Mouse (Mus musculus): ENCODE measurements around the gene Rap1gap.

Rap1gap gene

DNA sequence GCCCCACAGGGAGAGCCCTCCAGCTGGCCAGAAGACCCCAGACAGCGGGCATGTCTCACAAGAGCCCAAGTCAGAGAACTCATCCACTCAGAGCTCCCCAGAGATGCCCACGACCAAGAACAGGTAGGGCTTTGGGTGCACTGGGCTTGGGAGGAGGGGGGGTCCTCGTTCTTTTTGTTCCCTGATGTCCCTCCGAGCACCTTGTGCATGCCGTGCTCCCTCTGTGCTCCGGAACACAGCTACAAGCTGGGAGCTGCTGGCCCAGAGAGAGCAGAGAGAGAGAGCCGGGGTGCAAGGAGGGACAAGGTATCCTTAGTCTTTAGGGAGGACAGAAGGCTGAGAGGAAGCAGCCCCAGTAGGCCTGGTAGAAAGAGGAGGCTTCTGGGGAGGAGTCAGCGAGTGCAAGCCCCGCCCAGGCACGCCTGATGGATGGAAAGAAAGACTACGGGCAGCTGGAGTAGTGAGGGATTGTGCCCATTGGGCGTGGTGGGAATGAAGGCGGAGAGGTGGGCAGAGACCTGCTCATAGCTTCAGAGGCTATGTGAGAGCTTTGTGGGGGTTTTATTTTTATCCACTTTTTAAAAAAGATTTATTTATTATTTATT lies 61.1 kb downstream of the Rap1gap start:
- DNase-seq = peak; percentile 92

DNA sequence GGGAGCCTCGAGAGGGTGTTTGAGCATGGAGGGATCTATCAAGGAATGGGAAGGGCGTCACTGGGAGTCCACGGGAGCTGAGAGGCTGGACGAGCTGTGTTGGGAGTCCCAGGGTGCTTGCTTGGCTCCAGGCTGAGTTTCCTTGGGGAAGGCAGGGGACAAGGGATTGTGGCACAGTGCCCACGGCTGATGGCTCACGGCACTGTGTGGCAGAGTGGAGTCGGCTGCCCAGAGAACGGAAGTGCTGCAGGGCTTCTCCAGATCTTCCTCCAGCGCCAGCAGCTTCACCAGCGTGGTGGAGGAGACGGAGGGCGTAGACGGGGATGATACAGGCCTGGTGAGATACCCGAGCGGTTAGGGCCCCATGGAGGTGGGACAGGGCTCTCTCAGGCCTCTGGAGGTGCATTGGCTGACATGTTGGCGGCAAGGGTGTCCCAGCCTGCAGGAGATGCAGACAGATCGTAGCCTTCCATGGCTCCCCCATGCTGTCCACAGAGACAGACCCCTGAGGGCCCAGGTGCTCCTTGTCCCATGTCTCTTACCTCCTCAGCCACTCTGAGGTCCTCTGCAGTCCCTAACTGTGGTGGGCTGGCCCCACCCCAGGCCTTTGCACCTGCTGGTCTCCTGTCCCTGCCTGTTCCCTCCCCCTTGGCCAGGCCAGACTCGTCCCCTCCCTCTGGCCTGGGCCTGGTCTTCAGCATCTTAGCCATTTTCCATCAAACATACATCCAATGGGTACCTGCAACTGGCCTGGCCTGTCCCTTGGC lies 62.4 kb downstream of the Rap1gap start:
- DNase-seq = peak; percentile 92

DNA sequence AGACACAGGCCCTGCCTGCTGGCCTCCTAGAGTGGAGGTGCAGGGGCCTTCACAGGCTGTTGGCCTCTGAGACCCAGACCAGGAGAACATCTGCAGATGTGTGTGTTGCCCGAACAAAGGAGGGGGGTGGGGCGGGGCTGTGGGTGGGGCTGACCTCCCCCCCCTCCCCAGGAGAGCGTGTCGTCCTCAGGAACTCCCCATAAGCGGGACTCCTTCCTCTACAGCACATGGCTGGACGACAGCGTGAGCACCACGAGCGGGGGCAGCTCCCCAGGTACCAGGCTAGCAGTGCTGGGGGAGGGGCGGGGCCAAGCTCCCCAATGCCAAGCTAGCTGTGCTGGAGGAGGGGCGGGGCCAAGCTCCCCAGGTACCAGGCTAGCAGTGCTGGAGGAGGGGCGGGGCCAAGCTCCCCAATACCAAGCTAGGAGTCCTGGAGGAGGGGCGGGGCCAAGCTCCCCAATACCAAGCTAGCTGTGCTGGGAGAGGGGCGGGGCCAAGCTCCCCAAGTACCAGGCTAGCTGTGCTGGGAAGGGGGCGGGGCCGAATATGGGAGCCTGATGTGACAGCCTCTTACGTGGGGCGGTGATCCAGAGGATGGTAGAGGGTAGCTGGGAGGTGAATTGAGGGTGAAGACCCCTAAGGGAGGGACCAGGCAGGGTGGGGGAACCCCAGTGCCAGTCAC lies 63.1 kb downstream of the Rap1gap start:
- DNase-seq = peak; percentile 92

DNA sequence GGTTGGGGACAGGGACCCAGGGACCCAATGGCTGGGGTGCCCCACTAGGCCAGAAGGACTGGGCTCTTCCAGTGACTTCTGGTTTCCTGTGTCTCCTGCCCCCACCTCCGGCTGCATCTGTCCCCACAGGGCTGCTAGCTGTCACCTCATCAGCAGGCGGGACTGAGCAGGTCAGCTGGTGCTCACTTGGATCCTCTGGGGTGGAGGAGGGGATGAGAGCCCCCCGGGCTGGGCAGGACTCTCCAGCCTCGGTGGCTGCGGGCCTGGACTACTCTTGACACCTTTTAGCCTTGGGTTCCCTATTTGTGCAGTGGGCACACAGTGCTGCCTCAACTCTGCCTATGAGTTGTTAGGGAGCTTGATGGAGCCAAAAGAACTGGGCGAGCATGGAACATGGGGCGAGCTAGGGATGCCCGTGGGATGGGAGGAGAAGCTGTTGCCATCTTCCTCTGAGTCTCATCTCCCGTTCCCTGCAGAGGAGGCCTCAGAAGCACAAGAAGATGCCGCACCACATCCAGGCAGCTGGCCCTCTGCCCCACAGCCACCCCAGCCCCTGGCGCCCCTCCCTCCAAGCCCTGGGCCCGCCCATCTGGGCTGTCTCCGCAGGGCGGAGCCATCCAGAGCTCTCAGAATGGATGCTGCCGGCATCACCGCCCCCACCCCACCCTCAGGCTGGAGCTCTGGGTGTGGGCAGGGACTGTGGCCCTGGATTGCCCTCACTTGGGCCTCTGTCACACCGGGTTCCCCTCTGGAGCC lies 64.1 kb downstream of the Rap1gap start:
- peak; percentile 93 for DNase-seq

DNA sequence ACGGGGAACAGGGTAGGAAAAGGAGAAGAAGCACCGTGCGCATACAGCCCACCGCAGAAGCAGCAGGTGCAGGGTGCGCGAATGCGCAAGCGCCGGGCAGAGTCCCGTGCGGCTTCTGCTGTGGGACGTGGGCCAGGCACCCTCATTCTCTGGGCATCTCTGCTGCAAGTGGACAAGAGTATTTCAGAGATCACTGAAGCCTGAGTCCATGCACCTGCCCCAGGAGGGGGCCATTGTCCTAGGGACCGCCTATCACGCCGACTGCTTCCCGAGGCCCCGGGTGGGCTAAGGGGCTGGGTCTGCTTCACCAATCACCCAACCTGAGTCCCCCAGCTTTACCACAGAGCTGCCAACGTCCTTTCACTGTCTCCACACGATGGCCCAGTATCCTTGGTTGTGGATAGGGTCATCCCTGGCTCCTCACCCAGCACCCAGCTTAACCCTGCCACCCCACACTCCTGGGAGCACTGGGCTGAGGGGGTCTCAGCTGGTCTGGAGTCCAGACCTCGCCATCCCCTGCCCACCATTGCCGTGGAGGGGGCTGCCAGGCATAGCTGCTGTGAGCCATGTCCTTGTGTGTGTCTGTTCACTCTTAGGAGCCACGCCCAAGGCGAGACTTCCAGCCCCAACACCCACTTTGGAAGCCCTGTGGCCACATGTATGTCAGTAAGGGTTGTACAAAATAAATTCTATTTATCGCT lies 64.8 kb downstream of the Rap1gap start:
- peak; percentile 86 for DNase-seq

DNA sequence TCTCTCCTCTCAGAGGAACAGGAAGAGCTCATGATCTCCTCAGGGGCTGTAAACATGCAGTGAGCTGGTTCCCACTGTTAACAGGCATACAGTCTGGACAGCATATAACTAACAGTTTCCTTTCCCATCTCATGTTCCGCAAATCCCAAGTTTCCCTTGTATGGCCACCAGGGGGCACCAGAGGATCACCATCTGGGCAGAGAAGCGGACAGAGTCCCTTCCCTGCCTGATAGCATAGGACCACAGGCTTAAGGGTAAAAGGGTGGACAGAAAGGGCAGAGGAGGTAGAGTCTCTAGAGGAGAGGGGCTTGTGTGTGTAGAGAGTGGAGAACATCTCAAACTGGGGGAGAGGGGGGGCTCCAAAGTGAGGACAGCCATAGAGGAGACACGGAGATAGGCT lies 65.6 kb downstream of the Rap1gap start:
- peak; percentile 97 for DNase-seq

DNA sequence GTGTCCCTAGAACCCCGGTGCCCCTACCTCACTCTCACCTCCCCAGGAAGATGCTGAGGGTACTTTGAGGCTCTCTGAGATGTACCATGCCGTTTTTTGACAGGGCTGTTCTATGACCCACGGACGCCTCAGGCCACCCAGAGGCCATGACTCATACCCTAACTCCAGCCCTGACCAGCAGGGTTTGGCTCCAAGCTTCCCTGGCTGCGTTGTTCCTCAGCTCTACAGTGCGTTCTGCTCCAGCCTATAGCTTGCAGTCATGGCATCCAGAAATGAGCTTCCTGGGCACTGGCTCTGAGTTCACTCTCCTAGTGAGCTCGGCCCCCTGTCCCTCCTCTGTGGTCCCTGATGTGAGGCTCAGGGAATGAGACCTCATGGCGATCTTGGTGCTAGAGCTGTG lies 66.2 kb downstream of the Rap1gap start:
- DNase-seq = peak; percentile 90

DNA sequence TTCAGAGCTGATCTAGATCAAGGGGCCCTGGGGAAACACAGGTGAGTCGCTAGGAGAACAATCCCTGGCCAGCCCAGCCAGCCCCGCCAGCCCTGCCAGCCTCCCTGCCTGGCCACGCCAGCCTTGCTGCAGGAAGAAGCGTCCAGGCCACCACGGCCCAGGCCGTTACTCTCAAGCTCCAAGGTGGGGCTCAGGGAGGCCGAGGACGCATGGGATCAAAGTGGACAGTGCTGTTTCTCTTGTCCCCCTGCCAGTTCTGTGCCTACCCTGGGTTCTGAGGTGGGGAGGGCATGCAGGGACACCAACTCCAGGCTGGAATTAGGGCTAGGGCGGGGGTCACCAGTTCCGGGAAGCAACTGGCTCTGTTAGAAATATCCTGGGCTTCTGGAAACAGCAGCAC lies 67.4 kb downstream of the Rap1gap start:
- DNase-seq = peak; percentile 84

DNA sequence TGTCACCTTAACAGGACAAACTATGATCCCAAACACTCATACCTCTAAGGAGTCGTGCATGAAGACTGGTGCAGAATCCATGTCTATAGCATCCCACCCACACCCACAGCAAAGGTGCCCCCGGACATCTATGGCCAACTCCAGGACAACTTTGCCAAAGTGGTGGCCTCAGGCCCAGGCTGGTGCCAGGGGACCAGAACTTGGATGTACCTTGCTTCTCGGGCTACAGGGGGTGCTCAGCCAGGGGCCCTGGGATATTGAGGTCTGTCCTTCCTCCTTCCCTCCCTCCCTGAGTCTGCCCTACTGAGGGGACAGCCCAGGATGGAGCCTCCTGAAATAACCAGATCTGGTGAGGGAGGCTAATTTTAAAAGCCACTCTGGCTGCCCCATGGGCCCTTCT lies 67.8 kb downstream of the Rap1gap start:
- no peak for DNase-seq

DNA sequence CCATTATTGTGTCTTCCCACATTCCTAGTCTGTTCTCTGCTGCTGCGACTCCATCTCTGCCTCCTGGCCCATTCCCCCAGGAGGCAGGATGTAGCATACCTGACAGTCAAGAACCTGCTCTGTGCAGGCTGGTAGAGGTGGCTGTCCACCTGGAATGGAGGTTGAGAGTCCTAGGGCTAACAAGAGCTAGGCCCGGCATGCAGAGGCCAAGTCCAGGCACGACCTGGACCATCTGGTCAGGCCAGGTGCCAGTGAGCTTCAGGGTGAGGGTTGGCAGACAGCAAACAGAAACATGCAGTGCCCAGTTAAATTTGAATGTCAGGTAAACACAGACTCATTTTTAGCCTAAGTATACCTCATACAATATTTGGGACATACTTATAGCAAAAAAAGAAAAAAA lies 68.4 kb downstream of the Rap1gap start:
- no peak for DNase-seq

DNA sequence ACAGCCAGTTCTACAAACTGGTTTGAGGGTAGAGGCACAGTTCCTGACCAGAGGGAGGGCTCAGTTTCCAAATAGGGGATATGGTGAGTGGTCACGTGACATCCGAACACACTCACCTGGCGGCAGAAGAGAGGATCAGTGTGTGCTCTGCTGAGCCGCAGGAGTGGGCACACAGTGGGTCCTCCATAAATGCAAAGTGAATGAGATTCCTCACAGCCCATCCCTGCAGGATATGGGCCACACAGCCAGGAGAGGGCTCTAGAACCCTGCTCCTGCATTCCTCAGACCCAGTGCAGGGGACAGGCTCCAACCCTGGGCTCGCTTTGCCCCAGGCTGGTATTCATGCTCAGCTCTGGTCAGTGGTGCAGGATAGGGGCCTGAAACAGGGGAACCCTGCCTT lies 68.9 kb downstream of the Rap1gap start:
- no peak for DNase-seq

DNA sequence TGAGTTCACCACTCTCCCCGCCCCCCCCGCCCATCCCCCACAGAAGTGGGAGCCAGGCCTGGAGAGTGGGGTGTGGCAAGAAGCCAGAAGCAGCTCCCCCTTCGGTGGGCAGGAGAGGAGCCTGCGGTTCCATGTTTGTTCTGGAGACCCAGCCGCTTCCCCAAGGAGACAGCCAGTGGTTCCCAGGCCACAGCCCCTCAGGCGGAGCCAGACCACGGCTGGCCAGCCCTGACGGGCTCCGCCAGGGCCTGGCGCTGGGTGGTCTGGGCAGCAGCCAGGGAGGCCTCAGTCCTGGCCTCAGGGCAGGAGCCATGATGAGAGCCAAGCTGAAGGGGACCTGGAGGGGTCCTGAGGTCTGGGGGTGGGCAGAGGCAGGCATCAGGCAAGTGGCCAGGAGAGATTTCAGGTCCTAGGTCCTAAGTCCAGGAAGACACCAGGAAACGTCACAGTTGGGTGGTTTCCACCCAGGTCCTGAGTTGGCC lies 71.7 kb downstream of the Rap1gap start:
- DNase-seq = no peak

DNA sequence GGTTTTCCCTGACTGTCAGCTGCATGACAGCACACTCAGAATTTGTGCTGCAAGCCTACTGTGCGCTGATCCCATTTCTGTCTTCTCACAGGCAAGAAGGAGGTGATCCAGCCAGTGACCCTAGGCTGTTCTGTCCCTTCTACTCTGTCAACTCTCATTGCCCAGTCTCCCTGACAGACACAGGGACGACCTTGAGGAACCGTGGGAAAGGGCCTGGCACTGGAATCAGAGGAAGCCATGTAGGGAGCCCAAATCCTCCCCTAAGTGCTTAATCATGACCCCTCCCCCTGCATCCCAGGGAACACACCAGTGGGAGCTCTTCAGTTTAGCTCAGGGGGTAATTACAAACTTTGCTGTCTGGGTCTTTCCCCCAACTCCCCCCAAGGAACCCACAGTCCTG lies 73.2 kb downstream of the Rap1gap start:
- no peak for DNase-seq

DNA sequence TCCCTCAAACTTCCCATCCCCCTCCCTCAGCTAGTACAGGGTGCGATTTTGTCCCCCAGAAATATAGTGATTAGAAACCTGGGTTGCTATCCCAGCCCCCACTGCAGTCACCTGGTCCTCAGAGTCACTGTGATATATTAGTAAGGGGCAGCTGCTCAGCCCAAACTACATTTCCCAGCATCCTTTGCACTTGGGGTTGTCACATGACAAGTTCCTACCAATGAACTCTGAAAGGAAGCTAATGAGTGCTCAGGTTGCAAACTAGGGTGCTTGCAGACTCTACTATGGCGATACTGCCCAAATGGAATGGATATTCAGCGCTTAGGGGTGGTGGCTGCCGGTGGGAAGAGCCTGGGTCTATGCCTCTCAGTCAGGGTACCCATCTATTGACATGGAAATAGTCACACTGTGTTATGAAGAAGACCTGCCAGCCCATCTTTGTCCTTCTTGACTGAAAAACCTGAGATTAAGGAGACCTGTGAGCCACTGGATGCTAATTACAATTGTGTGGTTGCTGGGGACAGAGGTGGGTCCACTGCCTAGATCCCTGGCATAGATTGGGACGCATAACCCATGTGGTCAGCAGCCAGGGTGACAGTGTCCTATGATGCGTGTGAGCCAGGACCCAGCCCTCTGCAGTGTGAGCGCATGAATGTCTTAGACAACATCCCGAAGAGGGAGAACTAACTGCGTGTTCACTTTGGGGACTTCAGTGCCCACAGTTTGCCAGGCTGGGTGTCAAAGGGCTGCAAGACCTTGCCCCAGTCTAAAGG lies 74.8 kb downstream of the Rap1gap start:
- DNase-seq = no peak

DNA sequence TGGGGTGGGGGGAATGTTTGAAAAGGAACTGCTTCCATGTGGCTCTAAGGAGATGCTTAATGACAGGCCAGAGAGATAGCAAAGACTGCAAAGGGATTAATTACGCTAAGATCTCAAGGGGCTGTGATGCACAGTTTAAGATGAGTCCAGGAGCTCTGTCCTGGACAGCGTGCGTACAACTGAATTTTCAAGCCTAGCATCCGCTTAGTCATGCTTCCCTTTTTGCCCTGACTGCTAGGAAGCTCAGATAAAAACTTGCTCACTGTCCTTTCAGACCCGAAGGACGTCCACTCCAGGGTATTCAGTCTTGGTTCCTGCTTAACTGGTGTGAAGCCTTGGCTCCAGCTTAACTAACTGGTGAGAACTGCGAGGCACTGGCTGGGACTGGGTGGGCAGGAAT lies 75.8 kb downstream of the Rap1gap start:
- DNase-seq = no peak

DNA sequence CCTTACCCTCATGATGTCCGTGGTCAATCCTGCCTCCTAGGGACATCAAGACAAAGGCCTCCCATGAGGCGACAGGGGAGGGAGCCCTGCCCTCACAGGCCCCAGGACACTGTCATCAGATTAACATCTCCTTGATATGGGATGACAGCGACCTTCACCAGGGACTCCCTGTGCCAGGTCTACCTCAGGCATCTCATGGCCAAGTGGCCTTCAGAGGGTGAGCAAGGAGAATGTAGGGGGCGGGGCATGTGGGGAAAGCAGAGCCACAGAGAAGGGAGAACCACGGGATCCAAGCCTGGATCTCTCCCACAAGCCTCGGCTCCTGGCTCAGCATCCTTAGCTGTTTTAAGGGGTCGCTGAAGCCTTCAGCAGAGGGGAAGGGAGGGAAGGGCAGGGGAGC lies 79.3 kb downstream of the Rap1gap start:
- DNase-seq = no peak

DNA sequence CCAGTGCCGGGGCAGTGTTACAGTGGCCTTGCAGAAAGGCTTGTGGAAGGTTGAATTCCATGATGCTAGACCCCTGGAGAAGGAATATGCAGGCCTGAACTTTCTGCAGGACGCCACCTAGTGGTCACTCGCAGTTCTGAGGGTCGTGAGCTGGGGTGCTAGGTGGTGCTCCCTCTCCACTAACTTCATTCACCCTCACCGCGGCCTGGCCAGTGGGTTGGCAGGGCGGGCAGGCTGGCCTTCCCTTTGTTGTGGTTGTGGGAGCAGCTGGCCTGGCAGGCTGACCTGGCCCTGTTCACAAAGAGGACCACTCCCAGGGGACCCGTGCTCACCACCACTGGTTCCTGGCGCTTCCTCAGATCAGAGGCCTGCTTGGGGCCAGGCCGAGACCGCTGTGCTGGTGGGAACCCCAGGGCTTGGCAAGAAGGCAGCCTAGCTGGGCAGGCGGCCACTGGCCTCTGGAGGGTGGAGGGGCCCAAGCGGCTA lies 80.0 kb downstream of the Rap1gap start:
- DNase-seq = peak; percentile 95

DNA sequence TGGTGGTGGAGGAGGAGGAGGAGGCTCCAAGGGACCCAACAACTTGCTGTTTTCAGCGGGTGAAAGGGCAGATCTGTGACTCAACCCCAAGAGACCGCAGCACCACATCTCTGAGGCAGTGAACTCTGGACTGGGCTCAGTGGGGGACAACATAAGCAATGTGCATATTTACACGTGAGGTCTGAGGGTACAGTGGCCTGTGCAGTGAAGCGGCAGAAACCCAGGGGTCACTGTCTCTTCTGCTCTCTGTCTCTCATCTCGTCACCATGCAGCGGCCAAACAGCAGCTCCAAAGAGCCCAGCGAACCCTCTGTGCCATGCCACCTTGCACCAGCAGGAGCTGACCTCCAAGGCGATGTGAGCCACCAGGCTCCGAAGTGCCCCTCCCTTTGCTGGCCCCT lies 82.6 kb downstream of the Rap1gap start:
- peak; percentile 84 for DNase-seq

DNA sequence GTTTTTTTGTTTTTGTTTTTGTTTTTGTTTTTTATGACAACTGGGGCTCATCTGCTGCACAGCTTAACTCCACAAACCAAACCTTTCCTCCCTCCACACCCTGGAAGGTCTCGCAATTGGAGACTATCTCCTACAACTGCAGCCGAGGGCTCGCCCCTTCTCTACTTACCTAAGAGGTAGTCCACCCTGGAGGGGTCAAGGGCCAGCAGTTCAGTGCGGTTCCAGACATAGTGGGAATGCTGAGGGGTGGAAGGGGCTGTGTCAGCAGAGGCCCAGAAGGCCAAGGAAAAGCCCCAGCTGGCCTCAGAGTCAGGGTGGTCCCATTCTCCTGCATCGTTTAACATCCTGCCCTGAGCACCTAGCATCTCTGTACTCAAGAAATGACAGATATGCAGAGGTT lies 83.1 kb downstream of the Rap1gap start:
- DNase-seq = no peak

DNA sequence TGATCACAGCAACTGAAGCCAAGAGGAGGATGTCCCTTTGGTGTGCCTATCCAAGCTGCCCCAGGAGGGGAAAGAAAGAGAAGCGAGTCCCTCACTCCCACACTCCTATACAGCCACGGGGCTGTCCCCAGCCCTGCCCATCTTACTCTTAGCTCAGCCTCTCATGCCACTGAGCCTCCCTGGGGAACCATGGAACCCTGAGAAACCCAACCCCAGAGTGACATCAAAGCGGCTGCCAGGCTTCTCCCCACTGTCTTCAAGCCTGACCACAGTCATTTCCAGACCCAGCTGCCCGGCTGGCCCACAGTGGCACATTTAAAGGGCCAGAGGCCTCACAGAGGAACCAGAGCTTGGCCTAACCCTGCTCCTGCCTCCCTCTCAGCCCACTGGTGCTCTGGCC lies 84.2 kb downstream of the Rap1gap start:
- peak; percentile 89 for DNase-seq

DNA sequence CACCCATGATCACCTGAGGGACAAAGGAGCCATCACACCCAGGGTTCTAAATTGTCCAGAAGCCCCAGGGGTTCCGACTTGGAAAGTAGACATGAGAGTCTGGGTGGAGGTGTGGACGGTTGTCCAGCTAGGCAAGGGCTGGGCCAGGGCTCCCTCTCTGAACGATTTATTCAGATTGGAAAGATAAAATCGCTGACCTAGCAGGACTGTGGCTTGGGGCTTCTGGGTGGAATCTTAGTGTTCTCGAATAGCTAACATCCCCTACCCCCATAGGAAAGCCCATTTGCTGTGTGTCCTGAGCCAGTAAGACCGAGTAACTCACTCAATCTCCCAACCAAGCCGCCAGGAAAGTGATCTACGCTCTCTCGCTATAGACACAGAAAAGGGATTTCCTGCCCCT lies 85.2 kb downstream of the Rap1gap start:
- no peak for DNase-seq

DNA sequence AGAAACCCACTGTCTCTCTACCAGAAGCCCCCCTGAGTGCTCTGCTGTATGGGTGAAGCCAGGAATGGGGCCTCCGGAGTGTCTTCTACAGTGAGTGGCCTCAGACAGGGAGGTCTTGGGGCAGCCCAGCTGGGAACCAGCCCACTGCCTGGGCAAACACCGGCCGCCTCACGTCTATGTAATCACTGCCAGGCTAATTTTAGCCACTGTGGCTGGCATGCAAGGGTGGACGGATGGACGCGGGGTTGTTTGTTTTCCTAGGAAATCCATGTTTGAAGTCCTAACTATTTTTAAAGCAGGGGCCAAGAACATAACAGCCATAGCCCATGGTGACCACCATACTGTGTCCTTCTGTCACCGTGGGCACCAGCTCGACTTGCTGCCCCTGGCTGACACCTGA lies 85.6 kb downstream of the Rap1gap start:
- DNase-seq = peak; percentile 95
